Mouse (Mus musculus) embryonic facial prominence, embryonic 11.5 days (tissue): ENCODE results near the gene Robo1. TPM values are rescaled to one million over a fixed set of nuclear protein-coding genes. Genes with fewer than 3 reads are reported as not detected.

ENCODE experiments used
- ATAC-seq: fragments of 200-750 bp; cut with Nextera tagmentation; replicated peaks from 2 replicates; pipeline ENCODE4 v1.8.0; 2017; ENCODE audit warnings: low read depth; ENCODE audit not compliant: insufficient number of reproducible peaks, low FRiP score, low TSS enrichment
- DNase-seq: peaks from one replicate; pipeline ENCODE4 v3.0.0-alpha.2; 2015; ENCODE audit warnings: low spot score
- H3K27ac ChIP-seq: fragments of 300-500 bp; sonication (generic); replicated peaks from 2 replicates; pipeline ENCODE4 v1.5.1; 2014; ENCODE audit warnings: mild to moderate bottlenecking, low read depth, low read length, control low read depth
- H3K27me3 ChIP-seq: fragments of 300-500 bp; sonication (generic); 2 replicates; pipeline ENCODE4 v1.6.1; 2014; ENCODE audit warnings: mild to moderate bottlenecking, low read length, moderate library complexity, mixed read lengths; ENCODE audit not compliant: control insufficient read depth, insufficient read depth
- H3K36me3 ChIP-seq: fragments of 300-500 bp; sonication (generic); replicated peaks from 2 replicates; pipeline ENCODE4 v1.6.1; 2014; ENCODE audit warnings: low read depth, mild to moderate bottlenecking, low read length, moderate library complexity, mixed read lengths; ENCODE audit not compliant: control insufficient read depth, insufficient read depth
- H3K4me1 ChIP-seq: fragments of 300-500 bp; sonication (generic); 2 replicates; pipeline ENCODE4 v1.6.1; 2014; ENCODE audit warnings: low read length, mixed read lengths; ENCODE audit not compliant: control insufficient read depth, insufficient read depth
- H3K4me2 ChIP-seq: fragments of 300-500 bp; sonication (generic); 2 replicates; pipeline ENCODE4 v1.6.1; 2014; ENCODE audit warnings: low read depth, mild to moderate bottlenecking, control low read depth, low read length, moderate library complexity
- H3K4me3 ChIP-seq: fragments of 300-500 bp; sonication (generic); 2 replicates; pipeline ENCODE4 v1.5.1; 2014; ENCODE audit warnings: low read depth, low read length, control low read depth
- H3K9ac ChIP-seq: fragments of 300-500 bp; sonication (generic); replicated peaks from 2 replicates; pipeline ENCODE4 v1.6.1; 2014; ENCODE audit warnings: mild to moderate bottlenecking, control low read depth, low read length
- H3K9me3 ChIP-seq: fragments of 300-500 bp; sonication (generic); replicated peaks from 2 replicates; pipeline ENCODE4 v1.6.1; 2016; ENCODE audit warnings: mild to moderate bottlenecking, low read length, inconsistent platforms, mixed read lengths; ENCODE audit not compliant: control insufficient read depth
- WGBS: fragments of 180-500 bp; shearing (Covaris S2); extraction: QIAGEN DNeasy Blood & Tissue Kit; methylation state at CpG from one replicate; pipeline ENCODE4 v1.1.7; 2014; 5-methylcytosine and 5-hydroxymethylcytosine counted together
- polyA plus RNA-seq: library from polyadenylated mRNA; unstranded; fragments of >200 nt; fragmentation: Nextera tagmentation; extraction: Ambion mirVana; gene quantifications from 2 replicates; pipeline ENCODE4 v1.2.1, GENCODE M21; 2014

Robo1 gene
- polyA plus RNA-seq, 1 experiment from 2014 or later, result 50.0 TPM

- ATAC-seq (no peak), DNase-seq (peak; percentile 78)
- Histone ChIP-seq H3K27ac (no peak overlapping the region), H3K9ac (no peak overlapping the region), H3K4me2 (no peak overlapping the region), H3K4me3 (no peak overlapping the region), H3K9me3 (no peaks in the 10 kb centered on the region), H3K36me3 (no peaks in the 10 kb centered on the region), H3K4me1 (no peaks in the 10 kb centered on the region), H3K27me3 (no peaks in the 10 kb centered on the region)
- WGBS, result 78% methylated on average over 2 of the region's 2 CpGs
Measured at GRCm38 (mm10) chr16:72356515-72357357, 48.6 kb downstream of the Robo1 start.

GRCm38 (mm10) chr16:72376896-72377295, 68.8 kb downstream of the Robo1 start:
- no peaks in the 10 kb centered on the region for H3K4me1 ChIP-seq
- no peak overlapping the region for H3K4me3 ChIP-seq
- no peaks in the 10 kb centered on the region for H3K36me3 ChIP-seq
- DNase-seq (no peak), ATAC-seq (no peak)
- H3K27me3 ChIP-seq, result no peaks in the 10 kb centered on the region
- H3K27ac ChIP-seq, result no peak overlapping the region
- no peak overlapping the region for H3K9ac ChIP-seq
- H3K9me3 ChIP-seq, result no peaks in the 10 kb centered on the region
- H3K4me2 ChIP-seq, result no peak overlapping the region
- 82% methylated on average over 5 of the region's 5 CpGs for WGBS

- no peak overlapping the region for H3K9ac ChIP-seq
- no peaks in the 10 kb centered on the region for H3K27me3 ChIP-seq
- no peaks in the 10 kb centered on the region for H3K36me3 ChIP-seq
- 95% methylated on average over 6 of the region's 6 CpGs for WGBS
- H3K4me2 ChIP-seq, result no peak overlapping the region
- DNase-seq (no peak), ATAC-seq (no peak)
- H3K4me1 ChIP-seq, result no peaks in the 10 kb centered on the region
- no peak overlapping the region for H3K27ac ChIP-seq
- no peak overlapping the region for H3K4me3 ChIP-seq
- H3K9me3 ChIP-seq, result no peaks in the 10 kb centered on the region
Measured at GRCm38 (mm10) chr16:72381819-72382218, 73.7 kb downstream of the Robo1 start.

GRCm38 (mm10) chr16:72383566-72383965, 75.5 kb downstream of the Robo1 start:
- Histone ChIP-seq H3K4me2 (no peak overlapping the region), H3K4me3 (no peak overlapping the region), H3K27me3 (no peaks in the 10 kb centered on the region), H3K9ac (no peak overlapping the region), H3K4me1 (no peaks in the 10 kb centered on the region), H3K9me3 (no peaks in the 10 kb centered on the region), H3K27ac (no peak overlapping the region), H3K36me3 (no peaks in the 10 kb centered on the region)
- 69% methylated on average over 1 of the region's 1 CpGs for WGBS
- ATAC-seq (no peak), DNase-seq (no peak)

GRCm38 (mm10) chr16:72393512-72393911, 85.4 kb downstream of the Robo1 start:
- no peak for DNase-seq
- Histone ChIP-seq H3K9me3 (no peaks in the 10 kb centered on the region), H3K9ac (no peak overlapping the region), H3K4me3 (no peak overlapping the region), H3K4me1 (no peaks in the 10 kb centered on the region), H3K36me3 (no peaks in the 10 kb centered on the region), H3K4me2 (no peak overlapping the region), H3K27ac (no peak overlapping the region), H3K27me3 (no peaks in the 10 kb centered on the region)
- ATAC-seq, result no peak
- WGBS, result 84% methylated on average over 3 of the region's 3 CpGs

GRCm38 (mm10) chr16:72398811-72399210, 90.7 kb downstream of the Robo1 start:
- no peak overlapping the region for H3K4me3 ChIP-seq
- H3K9me3 ChIP-seq, result no peaks in the 10 kb centered on the region
- ATAC-seq (no peak), DNase-seq (no peak)
- 37% methylated on average over 5 of the region's 5 CpGs for WGBS
- H3K9ac ChIP-seq, result no peak overlapping the region
- no peaks in the 10 kb centered on the region for H3K36me3 ChIP-seq
- H3K27me3 ChIP-seq, result no peaks in the 10 kb centered on the region
- no peak overlapping the region for H3K27ac ChIP-seq
- H3K4me1 ChIP-seq, result no peaks in the 10 kb centered on the region
- H3K4me2 ChIP-seq, result no peak overlapping the region

- no peak for DNase-seq
- Histone ChIP-seq H3K9me3 (no peaks in the 10 kb centered on the region), H3K4me3 (no peak overlapping the region), H3K4me1 (no peaks in the 10 kb centered on the region), H3K9ac (no peak overlapping the region), H3K4me2 (no peak overlapping the region), H3K36me3 (no peaks in the 10 kb centered on the region), H3K27ac (no peak overlapping the region), H3K27me3 (no peaks in the 10 kb centered on the region)
- no peak; the same call in 1 of the 2 replicates for ATAC-seq
- 13% methylated on average over 9 of the region's 9 CpGs for WGBS
Measured at GRCm38 (mm10) chr16:72402381-72402780, 94.3 kb downstream of the Robo1 start.

GRCm38 (mm10) chr16:72409820-72410219, 101.7 kb downstream of the Robo1 start:
- DNase-seq, result no peak
- H3K27ac ChIP-seq, result no peak overlapping the region
- no peak for ATAC-seq
- H3K4me1 ChIP-seq, result no peaks in the 10 kb centered on the region
- no peak overlapping the region for H3K9ac ChIP-seq
- no peaks in the 10 kb centered on the region for H3K27me3 ChIP-seq
- H3K36me3 ChIP-seq, result no peaks in the 10 kb centered on the region
- 24% methylated on average over 1 of the region's 1 CpGs for WGBS
- H3K4me2 ChIP-seq, result no peak overlapping the region
- H3K9me3 ChIP-seq, result no peaks in the 10 kb centered on the region
- H3K4me3 ChIP-seq, result no peak overlapping the region
